Mouse (Mus musculus) heart, postnatal 14 days (tissue): ENCODE measurements at regions not wholly inside any gene's neighbourhood (a gene's known extent, or its start where the extent isn't known, plus 50 kb on each side); places are given as distances from the start of the nearest gene placed in this dataset.

ENCODE experiments used
- DNase-seq, 2 experiments: peaks; one replicate each; pipeline ENCODE4 v3.0.0; 2021 to 2022
- intact Hi-C: fragments of 180-260 bp; cut with DNase I; formaldehyde crosslinking; loops from one replicate; pipeline ENCODE4 v1.15.1; 2025

GRCm38 (mm10) chr9:41412174-41412757 lies 250.8 kb upstream of the Ubash3b start:
- intact Hi-C loops = no loop called here
- DNase-seq = no peak

GRCm38 (mm10) chr9:41408301-41408700 lies 246.8 kb upstream of the Ubash3b start:
- no peak for DNase-seq
- intact Hi-C loops = no loop called here

GRCm38 (mm10) chr9:41407078-41407477 lies 245.6 kb upstream of the Ubash3b start:
- intact Hi-C loops = no loop called here
- no peak for DNase-seq

GRCm38 (mm10) chr9:41402942-41403341 lies 241.4 kb upstream of the Ubash3b start:
- intact Hi-C loops = no loop called here
- no peak for DNase-seq

- intact Hi-C loops = no loop called here
These were observed 239.5 kb upstream of the Ubash3b start for GRCm38 (mm10) chr9:41400950-41401349.

GRCm38 (mm10) chr9:41395471-41395870 lies 234.0 kb upstream of the Ubash3b start:
- intact Hi-C loops = no loop called here
- no peak for DNase-seq

More at GRCm38 (mm10) chr9:41400950-41401349, 239.5 kb upstream of the Ubash3b start:
- DNase-seq = no peak

GRCm38 (mm10) chr9:41391591-41392320 lies 230.3 kb upstream of the Ubash3b start:
- intact Hi-C loops = loop anchor here (2.0 kb wide), 1 partner anchor 163 kb away; no protein-coding TSS in a partner anchor
- DNase-seq = no peak

GRCm38 (mm10) chr9:41379283-41379682 lies 217.8 kb upstream of the Ubash3b start:
- intact Hi-C loops = loop anchor here (5.0 kb wide), 2 partner anchors 52 to 78 kb away; no protein-coding TSS in a partner anchor
- DNase-seq = no peak

GRCm38 (mm10) chr9:41378627-41379231 lies 217.2 kb upstream of the Ubash3b start:
- intact Hi-C loops = loop anchor here (5.0 kb wide), 2 partner anchors 51 to 79 kb away; no protein-coding TSS in a partner anchor
- DNase-seq = no peak

GRCm38 (mm10) chr9:41377701-41378626 lies 216.5 kb upstream of the Ubash3b start:
- no peak for DNase-seq

GRCm38 (mm10) chr9:41376948-41377700 lies 215.6 kb upstream of the Ubash3b start:
- no peak for DNase-seq
- intact Hi-C loops = loop anchor here (5.0 kb wide), 2 partner anchors 50 to 80 kb away; no protein-coding TSS in a partner anchor

More at GRCm38 (mm10) chr9:41377701-41378626, 216.5 kb upstream of the Ubash3b start:
- intact Hi-C loops = loop anchor here (5.0 kb wide), 2 partner anchors 51 to 79 kb away; no protein-coding TSS in a partner anchor

- peak; percentile 40 to 55 for DNase-seq
- intact Hi-C loops = loop anchor here (5.0 kb wide), 2 partner anchors 49 to 81 kb away; no protein-coding TSS in a partner anchor
These were observed 214.6 kb upstream of the Ubash3b start for GRCm38 (mm10) chr9:41375984-41376651.

- no peak for DNase-seq
- intact Hi-C loops = loop anchor here (5.0 kb wide), 2 partner anchors 48 to 82 kb away; no protein-coding TSS in a partner anchor
These were observed 213.3 kb upstream of the Ubash3b start for GRCm38 (mm10) chr9:41374591-41375481.

GRCm38 (mm10) chr9:41366405-41366804 lies 204.9 kb upstream of the Ubash3b start:
- intact Hi-C loops = no loop called here
- no peak for DNase-seq

- intact Hi-C loops = no loop called here
- no peak for DNase-seq
These were observed 203.8 kb upstream of the Ubash3b start for GRCm38 (mm10) chr9:41365251-41365650.

- intact Hi-C loops = no loop called here
- DNase-seq = no peak
These were observed 203.1 kb upstream of the Ubash3b start for GRCm38 (mm10) chr9:41364442-41365250.

- intact Hi-C loops = no loop called here
- DNase-seq = no peak
These were observed 198.9 kb upstream of the Ubash3b start for GRCm38 (mm10) chr9:41360356-41360755.
